Mouse (Mus musculus): ENCODE results near the gene March11. TPM values are rescaled to one million over a fixed set of nuclear protein-coding genes. Genes with fewer than 3 reads are reported as not detected.

March11 gene
- total and polyA plus RNA-seq, 3 experiments, result 0.05 TPM; not detected in 2

DNA sequence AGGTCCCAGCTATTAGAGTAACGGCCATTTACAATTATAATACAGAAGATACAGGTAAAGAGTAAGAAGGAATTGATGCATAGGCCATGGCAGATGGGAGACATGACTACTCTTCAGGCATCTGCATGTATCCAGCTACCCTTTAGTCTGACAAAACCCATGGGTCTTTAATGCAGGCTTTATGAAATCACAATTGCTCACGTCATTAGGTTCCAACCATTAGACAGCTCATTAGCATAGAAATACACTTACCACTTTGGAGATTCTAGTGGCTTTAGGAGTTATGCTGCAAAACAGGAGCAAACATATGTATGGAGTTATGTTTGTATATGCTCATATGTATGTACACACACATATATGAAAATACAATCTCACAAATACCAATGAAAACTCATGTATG, 16.0 kb upstream of the March11 start:
- no peak overlapping the region for H3K4me3 ChIP-seq (ENCODE audit: low read depth, low read length)
- no peaks in the 10 kb centered on the region for H3K4me1 ChIP-seq (ENCODE audit: insufficient read depth, low read depth, low read length)
- ATAC-seq (ENCODE audit: extremely low read depth, insufficient number of reproducible peaks, low FRiP score, poor library complexity, severe bottlenecking) (no peak), DNase-seq (ENCODE audit: low spot score) (no peak)
- TF ChIP-seq GATA2 (IDR thresholded peaks at IDR 0.05; ENCODE audit: borderline replicate concordance, low read depth, low read length) (no peak), TAL1 (conservative IDR thresholded peaks at IDR 0.05; ENCODE audit: low read depth, low read length) (no peak), GATA1 (IDR thresholded peaks at IDR 0.05; ENCODE audit: borderline replicate concordance, low read length) (no peak), CTCF (IDR thresholded peaks at IDR 0.05; ENCODE audit: low read depth, low read length) (no peak), POLR2AphosphoS5 (IDR thresholded peaks at IDR 0.05; ENCODE audit: insufficient replicate concordance, low read depth, low read length) (no peak)
- H3K27me3 ChIP-seq (ENCODE audit: insufficient read depth, low read length), result no peaks in the 10 kb centered on the region
- no peaks in the 10 kb centered on the region for H3K36me3 ChIP-seq (replicated peaks)
- H3K9me3 ChIP-seq (replicated peaks), result no peaks in the 10 kb centered on the region

DNA sequence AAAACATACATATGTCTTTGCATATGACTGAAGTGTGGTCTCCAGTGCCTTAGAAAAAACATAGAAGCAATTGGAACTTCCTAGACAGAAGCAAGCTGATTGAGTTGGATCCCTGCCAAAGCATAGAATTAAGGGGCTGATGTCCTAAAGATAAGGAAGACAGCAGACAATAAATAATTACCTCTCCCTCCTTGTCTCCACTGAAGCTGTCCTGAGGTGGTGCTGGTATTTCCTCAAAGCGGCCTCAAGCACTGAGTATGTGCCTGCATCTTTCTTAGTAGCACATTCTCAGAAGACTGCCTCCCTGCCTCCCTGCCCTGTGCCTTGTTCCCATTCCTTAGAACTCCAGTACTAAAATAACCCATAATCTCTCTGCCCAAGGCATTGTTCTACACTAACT, 15.6 kb upstream of the March11 start:
- no peak for DNase-seq (ENCODE audit: low spot score)
- H3K4me3 ChIP-seq (ENCODE audit: low read depth, low read length), result no peak overlapping the region
- H3K9me3 ChIP-seq (replicated peaks), result no peaks in the 10 kb centered on the region
- H3K4me1 ChIP-seq (ENCODE audit: insufficient read depth, low read depth, low read length), result no peaks in the 10 kb centered on the region
- no peaks in the 10 kb centered on the region for H3K27me3 ChIP-seq (ENCODE audit: insufficient read depth, low read length)
- ATAC-seq (ENCODE audit: extremely low read depth, insufficient number of reproducible peaks, low FRiP score, poor library complexity, severe bottlenecking), result no peak
- H3K36me3 ChIP-seq (replicated peaks), result no peaks in the 10 kb centered on the region
- no peak for TF ChIP-seq CTCF (IDR thresholded peaks at IDR 0.05; ENCODE audit: low read depth, low read length)
- no peak for TF ChIP-seq GATA1 (IDR thresholded peaks at IDR 0.05; ENCODE audit: borderline replicate concordance, low read length)
- no peak for TF ChIP-seq GATA2 (IDR thresholded peaks at IDR 0.05; ENCODE audit: borderline replicate concordance, low read depth, low read length)

DNA sequence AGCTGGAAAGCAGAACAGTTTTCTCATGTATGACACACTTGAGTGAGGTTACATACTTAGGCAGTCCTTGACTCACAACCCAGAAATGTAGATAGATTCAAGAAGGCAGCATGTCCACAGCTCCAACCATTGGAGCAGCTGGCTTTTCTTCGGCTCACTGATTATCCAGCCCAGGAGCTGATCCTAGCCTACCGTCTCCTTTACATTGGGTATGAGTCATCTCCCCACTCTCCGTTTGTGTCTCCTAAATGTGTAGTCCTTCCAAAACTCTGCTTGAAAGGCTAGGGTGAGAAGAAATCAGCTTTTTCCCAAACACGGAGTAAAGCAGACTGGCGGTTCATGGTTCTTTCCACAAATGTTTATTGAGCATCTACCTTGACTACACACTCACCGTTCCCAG, 10.2 kb upstream of the March11 start:
- ATAC-seq (ENCODE audit: extremely low read depth, insufficient number of reproducible peaks, low FRiP score, poor library complexity, severe bottlenecking), result no peak
- TF ChIP-seq GATA1 (IDR thresholded peaks at IDR 0.05; ENCODE audit: borderline replicate concordance, low read length), result no peak
- no peak for TF ChIP-seq POLR2AphosphoS5 (IDR thresholded peaks at IDR 0.05; ENCODE audit: insufficient replicate concordance, low read depth, low read length)
- no peak for TF ChIP-seq CTCF (IDR thresholded peaks at IDR 0.05; ENCODE audit: low read depth, low read length)
- TF ChIP-seq TAL1 (conservative IDR thresholded peaks at IDR 0.05; ENCODE audit: low read depth, low read length), result no peak
- no peak for TF ChIP-seq GATA2 (IDR thresholded peaks at IDR 0.05; ENCODE audit: borderline replicate concordance, low read depth, low read length)
- no peaks in the 10 kb centered on the region for H3K4me1 ChIP-seq (ENCODE audit: insufficient read depth, low read depth, low read length)
- DNase-seq (ENCODE audit: low spot score), result no peak
- H3K9me3 ChIP-seq (replicated peaks), result no peaks in the 10 kb centered on the region
- H3K4me3 ChIP-seq (ENCODE audit: low read depth, low read length), result no peak overlapping the region
- no peaks in the 10 kb centered on the region for H3K36me3 ChIP-seq (replicated peaks)
- H3K27me3 ChIP-seq (ENCODE audit: insufficient read depth, low read length), result no peaks in the 10 kb centered on the region

DNA sequence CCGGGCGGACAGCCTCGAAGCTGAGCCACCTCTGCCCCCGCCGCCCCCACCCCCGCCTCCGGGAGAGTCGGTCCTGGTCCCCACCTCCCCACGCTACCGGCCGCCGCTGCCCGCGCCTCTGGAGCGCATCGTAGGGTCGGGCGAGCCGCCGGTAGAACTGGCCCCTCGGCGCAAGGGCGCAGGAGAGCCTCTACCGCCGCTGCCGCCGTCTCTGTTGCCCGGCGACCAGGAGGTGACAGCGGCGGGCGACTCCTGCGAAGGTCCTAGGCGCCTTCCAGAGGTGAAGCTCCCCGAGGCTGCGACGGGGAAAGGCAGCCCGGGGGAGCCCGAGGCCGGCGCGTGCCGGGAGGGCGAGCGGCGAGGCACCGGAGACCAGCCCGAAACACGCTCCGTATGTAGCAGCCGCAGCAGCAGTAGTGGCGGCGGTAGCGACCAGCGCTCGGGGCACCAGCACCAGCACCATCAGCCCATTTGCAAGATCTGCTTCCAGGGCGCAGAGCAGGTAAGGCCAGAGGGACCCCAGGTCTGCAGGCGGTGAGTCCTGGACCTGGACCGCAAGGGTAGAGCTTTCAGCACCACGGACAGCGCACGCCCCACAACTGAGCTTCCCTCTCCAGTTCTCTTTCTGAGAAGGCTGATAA, 563 bp downstream of the March11 start:
- ATAC-seq (ENCODE audit: extremely low read depth, insufficient number of reproducible peaks, low FRiP score, poor library complexity, severe bottlenecking) (no peak), DNase-seq (ENCODE audit: low spot score) (peak; percentile 10)
- no peaks in the 10 kb centered on the region for H3K36me3 ChIP-seq (replicated peaks)
- H3K27me3 ChIP-seq (ENCODE audit: insufficient read depth, low read length), result no peaks in the 10 kb centered on the region
- H3K4me1 ChIP-seq (ENCODE audit: insufficient read depth, low read depth, low read length), result no peaks in the 10 kb centered on the region
- TF ChIP-seq GATA1 (IDR thresholded peaks at IDR 0.05; ENCODE audit: borderline replicate concordance, low read length) (no peak), POLR2AphosphoS5 (IDR thresholded peaks at IDR 0.05; ENCODE audit: insufficient replicate concordance, low read depth, low read length) (no peak), GATA2 (IDR thresholded peaks at IDR 0.05; ENCODE audit: borderline replicate concordance, low read depth, low read length) (no peak), TAL1 (conservative IDR thresholded peaks at IDR 0.05; ENCODE audit: low read depth, low read length) (no peak), CTCF (IDR thresholded peaks at IDR 0.05; ENCODE audit: low read depth, low read length) (no peak)
- H3K4me3 ChIP-seq (ENCODE audit: low read depth, low read length), result no peak overlapping the region
- peaks cover 18% of the 10 kb centered on the region for H3K9me3 ChIP-seq (replicated peaks)

DNA sequence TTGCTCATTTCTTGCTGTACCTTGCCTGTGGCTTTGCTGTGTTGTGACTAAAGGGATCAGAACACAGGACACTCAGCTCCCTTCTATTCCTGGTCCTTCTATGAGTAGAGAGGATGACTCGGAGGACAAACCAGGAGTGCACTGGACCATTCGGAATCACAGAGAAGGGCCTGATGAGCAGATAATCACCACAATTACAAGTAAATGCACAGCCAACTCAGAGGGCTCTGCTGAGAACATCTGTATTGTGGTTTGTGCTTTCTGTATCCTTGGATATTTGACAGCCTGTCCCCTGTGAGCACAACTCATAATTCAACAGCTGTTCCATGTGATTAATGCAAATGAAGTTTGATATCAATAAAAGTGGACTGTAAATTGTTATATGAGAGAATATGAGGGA, 11.0 kb downstream of the March11 start:
- Histone ChIP-seq H3K27me3 (ENCODE audit: insufficient read depth, low read length) (no peaks in the 10 kb centered on the region), H3K4me3 (ENCODE audit: low read depth, low read length) (no peak overlapping the region), H3K4me1 (ENCODE audit: insufficient read depth, low read depth, low read length) (no peaks in the 10 kb centered on the region), H3K9me3 (replicated peaks) (no peaks in the 10 kb centered on the region), H3K36me3 (replicated peaks) (no peaks in the 10 kb centered on the region)
- no peak for ATAC-seq (ENCODE audit: extremely low read depth, insufficient number of reproducible peaks, low FRiP score, poor library complexity, severe bottlenecking)
- no peak for TF ChIP-seq TAL1 (conservative IDR thresholded peaks at IDR 0.05; ENCODE audit: low read depth, low read length)
- TF ChIP-seq GATA1 (IDR thresholded peaks at IDR 0.05; ENCODE audit: borderline replicate concordance, low read length), result no peak
- no peak for TF ChIP-seq GATA2 (IDR thresholded peaks at IDR 0.05; ENCODE audit: borderline replicate concordance, low read depth, low read length)
- TF ChIP-seq CTCF (IDR thresholded peaks at IDR 0.05; ENCODE audit: low read depth, low read length), result no peak
- no peak for TF ChIP-seq POLR2AphosphoS5 (IDR thresholded peaks at IDR 0.05; ENCODE audit: insufficient replicate concordance, low read depth, low read length)
- DNase-seq (ENCODE audit: low spot score), result no peak

DNA sequence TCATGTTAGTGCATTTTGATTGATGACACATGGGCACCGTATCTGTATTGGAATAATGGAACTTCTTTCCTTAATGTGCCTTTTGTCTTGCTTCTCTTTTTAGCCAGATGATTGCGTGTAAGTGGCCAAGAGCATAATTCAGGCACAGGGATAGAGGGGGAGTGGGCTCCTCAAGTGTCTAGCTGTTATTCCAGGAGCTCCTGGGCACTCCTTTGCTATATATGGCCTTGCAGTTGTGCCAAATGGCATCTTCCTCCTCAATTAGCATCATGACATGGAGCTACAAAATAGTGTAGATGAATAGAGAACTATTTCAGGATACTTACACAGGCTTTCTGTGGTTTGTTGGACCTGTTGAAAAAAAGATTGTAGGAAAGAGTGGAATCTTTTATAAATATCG, 11.6 kb downstream of the March11 start:
- Histone ChIP-seq H3K36me3 (replicated peaks) (no peaks in the 10 kb centered on the region), H3K27me3 (ENCODE audit: insufficient read depth, low read length) (no peaks in the 10 kb centered on the region), H3K4me3 (ENCODE audit: low read depth, low read length) (no peak overlapping the region), H3K9me3 (replicated peaks) (no peaks in the 10 kb centered on the region), H3K4me1 (ENCODE audit: insufficient read depth, low read depth, low read length) (no peaks in the 10 kb centered on the region)
- TF ChIP-seq TAL1 (conservative IDR thresholded peaks at IDR 0.05; ENCODE audit: low read depth, low read length), result no peak
- no peak for TF ChIP-seq POLR2AphosphoS5 (IDR thresholded peaks at IDR 0.05; ENCODE audit: insufficient replicate concordance, low read depth, low read length)
- no peak for TF ChIP-seq GATA2 (IDR thresholded peaks at IDR 0.05; ENCODE audit: borderline replicate concordance, low read depth, low read length)
- TF ChIP-seq GATA1 (IDR thresholded peaks at IDR 0.05; ENCODE audit: borderline replicate concordance, low read length), result no peak
- no peak for TF ChIP-seq CTCF (IDR thresholded peaks at IDR 0.05; ENCODE audit: low read depth, low read length)
- DNase-seq (ENCODE audit: low spot score) (no peak), ATAC-seq (ENCODE audit: extremely low read depth, insufficient number of reproducible peaks, low FRiP score, poor library complexity, severe bottlenecking) (no peak)
